Mouse (Mus musculus): Measurements from ENCODE around the gene Gfpt1.
"Not testable (repeated sequence)": the region's sequence is repeated elsewhere in the genome, so short reads cannot be mapped to it uniquely, and the experiment has no call there.

DNA sequence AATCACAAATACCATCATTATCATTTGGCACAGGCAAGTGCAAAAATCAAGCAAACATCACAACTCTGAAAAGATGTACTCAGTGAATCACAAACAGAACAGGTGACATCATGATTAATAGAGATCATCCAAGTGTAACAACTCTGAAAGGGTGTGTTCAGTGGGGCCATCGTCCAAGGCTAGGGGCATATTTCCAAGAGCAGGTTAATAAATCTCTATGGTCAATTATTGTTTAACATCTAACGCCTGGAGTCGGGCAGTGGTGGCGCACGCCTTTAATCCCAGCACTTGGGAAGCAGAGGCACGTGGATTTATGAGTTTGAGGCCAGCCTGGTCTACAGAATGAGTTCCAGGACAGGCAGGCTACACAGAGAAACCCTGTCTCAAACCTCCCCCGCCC lies 11.3 kb upstream of the Gfpt1 start:
- not testable (repeated sequence) for TF ChIP-seq CTCF, EP300 (IDR thresholded peaks at IDR 0.05; ENCODE audit: low read depth)

All from heart, postnatal 0 days (tissue).